Mouse (Mus musculus) stomach, postnatal 0 days (tissue): ENCODE measurements at regions not wholly inside any gene's neighbourhood (a gene's known extent, or its start where the extent isn't known, plus 50 kb on each side); places are given as distances from the start of the nearest gene placed in this dataset.

Experiments used
- ATAC-seq: fragments of 200-750 bp; cut with Nextera tagmentation; 2 replicates; pipeline ENCODE4 v1.8.0; 2017; ENCODE audit not compliant: low FRiP score, low TSS enrichment
- DNase-seq: peaks from one replicate; pipeline ENCODE4 v3.0.0-alpha.2; 2016; ENCODE audit warnings: low spot score
- H3K27ac ChIP-seq: fragments of 300-500 bp; sonication (generic); replicated peaks from 2 replicates; pipeline ENCODE4 v1.5.1; 2014; ENCODE audit warnings: mild to moderate bottlenecking, control low read depth
- H3K27me3 ChIP-seq: fragments of 300-500 bp; sonication (generic); 2 replicates; pipeline ENCODE4 v1.6.1; 2014; ENCODE audit warnings: low read length; ENCODE audit not compliant: control insufficient read depth, insufficient read depth
- H3K36me3 ChIP-seq: fragments of 300-500 bp; sonication (generic); 2 replicates; pipeline ENCODE4 v1.6.1; 2014; ENCODE audit warnings: low read length, mixed read lengths; ENCODE audit not compliant: control insufficient read depth, insufficient read depth
- H3K4me1 ChIP-seq: fragments of 300-500 bp; sonication (generic); replicated peaks from 2 replicates; pipeline ENCODE4 v1.6.1; 2014; ENCODE audit warnings: antibody characterized with exemption; ENCODE audit not compliant: control insufficient read depth, insufficient read depth
- H3K4me2 ChIP-seq: fragments of 300-500 bp; sonication (generic); replicated peaks from 2 replicates; pipeline ENCODE4 v1.6.1; 2014; ENCODE audit warnings: low read depth, mild to moderate bottlenecking, control low read depth, moderate library complexity
- H3K4me3 ChIP-seq: fragments of 300-500 bp; sonication (generic); 2 replicates; pipeline ENCODE4 v1.5.1; 2014; ENCODE audit warnings: low read depth, low read length, control low read depth
- H3K9ac ChIP-seq: fragments of 300-500 bp; sonication (generic); 2 replicates; pipeline ENCODE4 v1.6.1; 2014; ENCODE audit warnings: mild to moderate bottlenecking, low read length, control low read depth, mixed read lengths
- H3K9me3 ChIP-seq: fragments of 300-500 bp; sonication (generic); 2 replicates; pipeline ENCODE4 v1.6.1; 2016; ENCODE audit warnings: low read length; ENCODE audit not compliant: control insufficient read depth
- CTCF ChIP-seq: IDR thresholded peaks from 2 replicates; pipeline ENCODE4 v1.5.1; 2016; ENCODE audit warnings: antibody characterized with exemption, low read depth, mild to moderate bottlenecking, moderate library complexity
- EP300 ChIP-seq: optimal IDR thresholded peaks from 2 replicates; pipeline ENCODE3; 2016; ENCODE audit warnings: antibody characterized with exemption
- WGBS: fragments of 180-500 bp; shearing (Covaris S2); extraction: QIAGEN DNeasy Blood & Tissue Kit; methylation state at CpG from one replicate; pipeline ENCODE4 v1.1.7; 2014; 5-methylcytosine and 5-hydroxymethylcytosine counted together

DNA sequence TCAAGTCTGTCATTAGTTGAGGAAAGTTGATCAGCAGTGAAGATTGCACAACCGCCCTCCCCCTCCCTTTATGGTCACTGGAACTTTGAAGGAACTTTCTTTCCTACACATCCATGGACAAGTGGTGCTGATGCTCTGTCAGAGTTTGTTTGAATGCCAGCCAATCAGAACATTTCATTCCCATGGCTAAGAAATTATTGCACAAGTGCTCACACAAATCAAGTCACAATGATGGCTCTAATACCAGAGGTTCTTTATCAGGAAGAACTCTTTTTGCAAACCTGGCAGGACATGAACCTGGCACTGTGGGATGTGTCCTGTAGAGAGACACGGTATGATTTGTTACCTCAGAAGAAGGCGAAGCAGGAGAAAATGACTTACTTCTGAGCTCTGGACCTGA is 54.3 kb upstream of the Spry2 start:
- no peak for DNase-seq
- Histone ChIP-seq H3K9ac (no peak overlapping the region), H3K9me3 (no peaks in the 10 kb centered on the region), H3K27ac (no peak overlapping the region), H3K4me1 (no peaks in the 10 kb centered on the region), H3K4me2 (no peak overlapping the region), H3K27me3 (no peaks in the 10 kb centered on the region), H3K36me3 (no peaks in the 10 kb centered on the region), H3K4me3 (no peak overlapping the region)
- TF ChIP-seq CTCF: no peak
- no peak for TF ChIP-seq EP300
- 76% methylated on average over 3 of the region's 3 CpGs for WGBS
- ATAC-seq: no peak

DNA sequence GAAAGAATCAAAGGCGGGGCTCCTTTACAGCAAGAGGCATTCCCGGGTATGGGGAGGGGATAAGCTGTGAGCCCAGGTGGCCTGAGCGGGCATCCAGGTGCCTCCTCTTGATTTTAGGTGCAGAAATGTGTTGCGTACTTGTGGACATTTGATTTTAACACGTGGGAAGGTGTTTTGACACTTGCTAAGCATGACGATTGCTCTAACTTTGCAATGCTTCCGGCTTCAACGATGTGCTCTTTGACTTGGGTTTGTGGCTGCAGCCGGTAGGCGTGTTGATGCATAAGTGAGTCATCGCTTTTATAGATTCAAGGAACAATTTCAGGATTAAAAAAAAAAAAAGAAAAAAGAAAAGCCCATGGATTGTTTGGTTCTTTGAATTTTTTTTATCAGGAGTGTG is 58.5 kb upstream of the Spry2 start:
- Histone ChIP-seq H3K27ac (no peak overlapping the region), H3K4me2 (no peak overlapping the region), H3K9me3 (no peaks in the 10 kb centered on the region), H3K36me3 (no peaks in the 10 kb centered on the region), H3K4me1 (no peaks in the 10 kb centered on the region), H3K4me3 (no peak overlapping the region), H3K9ac (no peak overlapping the region), H3K27me3 (no peaks in the 10 kb centered on the region)
- no peak for ATAC-seq
- WGBS: 81% methylated on average over 11 of the region's 11 CpGs
- TF ChIP-seq CTCF (no peak), EP300 (no peak)
- no peak for DNase-seq

DNA sequence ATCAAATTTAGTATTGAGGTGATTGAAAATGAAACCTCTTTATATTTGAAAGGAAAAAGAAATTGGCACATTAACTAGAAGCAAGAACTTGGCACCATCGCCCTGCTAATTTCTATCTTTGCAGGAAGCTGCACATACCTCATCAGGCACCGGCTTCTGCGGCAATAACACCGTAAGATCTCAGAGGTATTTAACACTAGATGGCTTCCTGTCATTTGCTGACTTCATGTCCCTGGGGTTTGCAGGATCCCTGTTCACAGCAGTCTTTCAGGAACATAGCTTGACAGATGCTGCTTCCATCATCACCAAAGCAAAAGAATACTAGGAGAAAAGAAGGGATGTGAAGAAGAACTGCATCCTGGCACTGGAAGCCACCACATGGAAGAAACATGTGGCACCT is 60.2 kb upstream of the Spry2 start:
- Histone ChIP-seq H3K9ac (no peak overlapping the region), H3K4me2 (no peak overlapping the region), H3K9me3 (no peaks in the 10 kb centered on the region), H3K27ac (no peak overlapping the region), H3K36me3 (no peaks in the 10 kb centered on the region), H3K4me1 (no peaks in the 10 kb centered on the region), H3K4me3 (no peak overlapping the region), H3K27me3 (no peaks in the 10 kb centered on the region)
- WGBS: 85% methylated on average over 4 of the region's 4 CpGs
- TF ChIP-seq EP300 (no peak), CTCF (no peak)
- no peak for DNase-seq
- no peak for ATAC-seq

DNA sequence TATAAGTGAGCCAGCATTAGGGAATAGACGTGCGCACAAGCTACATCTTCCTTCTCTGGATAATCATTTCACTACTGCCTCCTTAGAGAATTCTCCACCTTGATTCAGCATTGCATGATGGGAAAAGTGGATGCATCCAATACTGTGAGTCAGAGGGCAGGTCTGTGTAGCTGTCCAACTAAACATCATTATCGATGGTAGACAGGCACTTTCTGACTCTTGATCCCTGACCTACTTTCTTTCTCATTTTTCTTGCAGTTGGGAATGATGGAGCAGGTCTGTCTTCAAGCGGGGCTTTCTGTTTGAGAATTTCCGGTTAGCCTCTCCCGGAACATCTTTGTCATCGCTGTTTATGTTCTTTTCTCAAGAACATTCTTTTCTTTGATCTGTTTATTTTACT is 61.4 kb upstream of the Spry2 start:
- Histone ChIP-seq H3K9me3 (no peaks in the 10 kb centered on the region), H3K4me2 (no peak overlapping the region), H3K4me3 (no peak overlapping the region), H3K27me3 (no peaks in the 10 kb centered on the region), H3K9ac (no peak overlapping the region), H3K4me1 (no peaks in the 10 kb centered on the region), H3K27ac (peak overlapping the region; percentile 24; the same call in 1 of the 2 replicates), H3K36me3 (no peaks in the 10 kb centered on the region)
- no peak for TF ChIP-seq CTCF
- TF ChIP-seq EP300: no peak
- WGBS: 51% methylated on average over 7 of the region's 7 CpGs
- no peak for DNase-seq
- peak; percentile 77 for ATAC-seq

DNA sequence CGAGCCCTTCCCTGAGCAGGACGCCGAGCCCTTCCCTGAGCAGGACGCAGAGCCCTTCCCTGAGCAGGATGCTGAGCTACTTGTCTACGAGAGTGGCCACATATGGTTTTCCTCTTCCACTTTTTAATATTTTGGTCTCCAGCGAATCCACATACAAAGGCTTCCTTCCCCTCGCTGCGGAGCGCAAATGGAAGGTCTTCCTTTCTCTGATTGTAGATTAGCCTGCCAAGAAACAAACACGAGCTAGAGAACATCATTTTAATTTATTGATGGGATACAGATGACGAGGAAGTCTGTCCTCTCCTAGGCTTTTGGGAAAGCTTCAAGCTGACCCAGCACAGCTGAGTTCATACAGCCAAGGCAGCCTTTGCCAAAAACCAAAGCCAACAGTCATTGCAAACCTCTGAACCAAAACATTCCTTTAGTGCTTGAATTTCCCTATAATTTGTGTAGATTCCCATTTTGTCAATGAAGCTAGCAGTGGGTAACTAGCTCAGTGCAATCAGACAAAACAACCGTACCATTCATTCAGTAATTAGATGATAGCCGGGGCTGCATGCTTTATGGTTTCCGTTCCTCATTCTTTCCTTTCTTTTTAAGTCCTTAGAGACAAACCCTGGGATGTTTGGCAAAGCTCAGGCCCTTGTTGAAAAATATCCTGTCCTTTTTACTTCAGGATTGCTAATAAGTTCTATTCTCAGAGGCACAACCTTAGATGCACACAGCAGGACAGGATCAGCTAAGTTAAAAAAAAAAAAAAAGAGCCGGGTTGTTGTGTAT is 83.1 kb upstream of the Spry2 start:
- Histone ChIP-seq H3K4me2 (no peak overlapping the region; the same call in 1 of the 2 replicates), H3K27ac (peak overlapping the region; percentile 65), H3K4me1 (no peaks in the 10 kb centered on the region), H3K27me3 (no peaks in the 10 kb centered on the region), H3K36me3 (no peaks in the 10 kb centered on the region), H3K9me3 (no peaks in the 10 kb centered on the region), H3K9ac (no peak overlapping the region), H3K4me3 (no peak overlapping the region)
- ATAC-seq (peak; percentile 79; the same call in 1 of the 2 replicates), DNase-seq (no peak)
- WGBS: 38% methylated on average over 15 of the region's 15 CpGs
- no peak for TF ChIP-seq CTCF
- TF ChIP-seq EP300: no peak

DNA sequence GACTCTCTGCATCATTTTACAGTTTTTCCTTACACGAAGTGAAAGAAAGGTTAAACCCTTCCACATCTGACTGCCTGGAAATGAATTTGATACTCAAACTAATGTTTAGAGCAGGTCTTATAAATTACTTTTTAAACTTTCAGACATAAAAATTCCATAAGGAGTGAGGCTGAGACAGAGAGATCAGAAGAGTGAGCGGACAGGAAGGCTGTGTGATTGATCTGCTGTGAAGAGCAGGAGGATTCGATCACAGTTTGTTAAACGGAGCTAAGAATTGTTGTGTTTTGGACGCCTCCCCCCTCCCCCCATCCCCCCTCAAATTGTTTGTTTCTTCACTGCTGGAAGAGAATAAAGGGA is 83.7 kb upstream of the Spry2 start:
- Histone ChIP-seq H3K4me2 (no peak overlapping the region), H3K27ac (peak overlapping the region; percentile 56), H3K36me3 (no peaks in the 10 kb centered on the region), H3K4me1 (no peaks in the 10 kb centered on the region), H3K9me3 (no peaks in the 10 kb centered on the region), H3K9ac (no peak overlapping the region), H3K4me3 (no peak overlapping the region), H3K27me3 (no peaks in the 10 kb centered on the region)
- ATAC-seq: no peak
- no peak for DNase-seq
- TF ChIP-seq EP300: no peak
- TF ChIP-seq CTCF: no peak
- 42% methylated on average over 5 of the region's 5 CpGs for WGBS
